Mouse (Mus musculus) CD4-positive naive resting alpha-beta T cell, adult 76 days (primary cell): Measurements from ENCODE around the gene Cep164. TPM values are rescaled to one million over a fixed set of nuclear protein-coding genes. Genes with fewer than 3 reads are reported as not detected.

Experiments used
- total RNA-seq: library from RNA; stranded (reverse); gene quantifications from one replicate; pipeline ENCODE4 v1.2.4, GENCODE M21; 2023

Cep164 gene
- 38.6 TPM for total RNA-seq

DNA sequence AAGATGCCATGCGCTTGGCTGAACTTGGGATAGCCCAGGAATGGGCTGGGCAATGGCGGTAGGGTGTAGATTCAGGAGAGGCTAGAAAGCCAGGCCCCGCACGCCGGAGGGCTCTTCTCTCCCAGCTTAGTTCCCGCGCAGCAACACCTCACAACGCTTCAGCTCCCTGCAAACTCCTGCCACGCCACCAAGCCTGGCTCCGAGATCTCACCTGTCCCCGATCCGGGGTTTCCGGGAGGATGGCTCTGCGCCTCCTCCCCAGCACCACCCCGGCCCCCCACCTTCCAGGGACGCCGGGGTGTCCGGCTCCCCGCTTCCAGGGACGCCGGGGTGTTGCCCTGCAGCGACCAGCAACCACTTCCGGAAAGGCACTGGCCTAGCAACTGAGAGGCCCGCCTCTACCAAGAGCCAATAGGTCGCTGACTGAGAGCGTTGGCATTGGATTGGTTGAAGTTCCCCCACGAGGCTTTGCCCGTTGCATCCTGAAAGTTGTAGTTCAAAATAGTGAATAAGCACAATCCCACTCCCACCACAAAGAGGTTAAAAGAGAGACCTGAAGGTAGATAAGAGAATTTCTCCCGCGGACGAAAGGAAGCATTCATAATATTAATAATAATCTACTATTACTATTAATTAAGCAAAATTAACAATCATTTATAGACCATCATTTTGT lies at the start of gene Cep164:
TSS of gene Cep164 (minus strand) at position 401 of the 673 bp plus-strand sequence.

DNA sequence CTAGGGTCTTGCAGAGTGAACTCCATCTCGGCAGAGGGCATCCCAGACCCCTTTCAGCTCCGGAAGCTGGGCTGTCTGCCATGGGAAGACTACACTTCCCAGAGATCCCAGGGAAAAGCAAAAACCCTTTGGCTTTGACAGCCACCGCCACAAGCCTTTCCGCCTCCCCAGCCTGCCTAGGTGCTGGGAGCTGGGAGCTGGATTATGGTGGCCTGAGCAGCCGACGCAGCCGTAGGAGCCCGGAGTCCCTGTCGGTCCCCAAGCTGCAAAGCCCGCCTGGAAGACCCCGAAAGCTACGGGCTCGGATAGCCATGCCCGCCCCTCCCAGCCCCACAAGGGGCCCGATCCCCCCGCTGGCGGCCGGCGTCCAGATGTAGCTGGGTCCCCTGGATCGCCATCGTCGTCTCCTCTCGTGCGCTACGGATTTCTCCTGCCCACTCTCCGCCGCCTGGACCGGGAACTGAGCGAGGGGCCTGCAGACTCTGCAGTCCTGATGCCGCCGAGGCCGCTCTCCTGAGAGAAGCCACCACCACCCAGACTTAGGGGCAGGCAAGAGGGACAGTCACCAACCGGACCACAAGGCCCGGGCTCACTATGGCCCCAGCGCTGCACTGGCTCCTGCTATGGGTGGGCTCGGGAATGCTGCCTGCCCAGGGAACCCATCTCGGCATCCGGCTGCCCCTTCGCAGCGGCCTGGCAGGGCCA lies 10.1 kb upstream of the Cep164 start, which contains the start of gene Bace1:
TSS of gene Bace1 (plus strand) at position 147 of the 705 bp plus-strand sequence.

Other genes with a start within 250 kb of the Cep164 start
- gene Bace1, start 9.9 kb upstream of the Cep164 start, total RNA-seq, result 1.9 TPM
- 68.6 TPM for gene Pcsk7, start 77.8 kb upstream of the Cep164 start, total RNA-seq
- 30.8 TPM for gene Rnf214, start 78.2 kb upstream of the Cep164 start, total RNA-seq
- gene Tagln, start 107.4 kb upstream of the Cep164 start, total RNA-seq, result 5.1 TPM
- 427 TPM for gene Sidt2, start 126.6 kb upstream of the Cep164 start, total RNA-seq
- 69.5 TPM for gene Pafah1b2, start 184.0 kb upstream of the Cep164 start, total RNA-seq
- gene Sik3, start 184.1 kb upstream of the Cep164 start, total RNA-seq, result 67.2 TPM